Mouse (Mus musculus) kidney, embryonic 15.5 days (tissue): ENCODE measurements around the gene 4930539E08Rik. TPM values are rescaled to one million over a fixed set of nuclear protein-coding genes. Genes with fewer than 3 reads are reported as not detected.

Experiments used
- ATAC-seq: fragments of 200-750 bp; cut with Nextera tagmentation; replicated peaks from 2 replicates; pipeline ENCODE4 v1.8.0; 2017; ENCODE audit warnings: moderate TSS enrichment; ENCODE audit not compliant: low FRiP score
- H3K27ac ChIP-seq: fragments of 300-500 bp; sonication (generic); 2 replicates; pipeline ENCODE4 v1.5.1; 2015; ENCODE audit warnings: mild to moderate bottlenecking, inconsistent platforms
- H3K27me3 ChIP-seq: fragments of 300-500 bp; sonication (generic); 2 replicates; pipeline ENCODE4 v1.6.1; 2015; ENCODE audit warnings: inconsistent platforms
- H3K36me3 ChIP-seq: fragments of 300-500 bp; sonication (generic); 2 replicates; pipeline ENCODE4 v1.6.1; 2015; ENCODE audit warnings: inconsistent platforms
- H3K4me1 ChIP-seq: fragments of 300-500 bp; sonication (generic); 2 replicates; pipeline ENCODE4 v1.6.1; 2015; ENCODE audit warnings: inconsistent platforms
- H3K4me2 ChIP-seq: fragments of 300-500 bp; sonication (generic); 2 replicates; pipeline ENCODE4 v1.6.1; 2015; ENCODE audit warnings: moderate library complexity, mild to moderate bottlenecking, inconsistent platforms
- H3K4me3 ChIP-seq: fragments of 300-500 bp; sonication (generic); replicated peaks from 2 replicates; pipeline ENCODE4 v1.5.1; 2015; ENCODE audit warnings: mild to moderate bottlenecking, inconsistent platforms
- H3K9ac ChIP-seq: fragments of 300-500 bp; sonication (generic); 2 replicates; pipeline ENCODE4 v1.6.1; 2015; ENCODE audit warnings: mild to moderate bottlenecking, inconsistent platforms
- H3K9me3 ChIP-seq: fragments of 300-500 bp; sonication (generic); replicated peaks from 2 replicates; pipeline ENCODE4 v1.6.1; 2016; ENCODE audit warnings: inconsistent platforms
- WGBS: fragments of 180-500 bp; shearing (Covaris S2); methylation state at CpG from one replicate; pipeline ENCODE4 v1.1.7; 2015; ENCODE audit warnings: mixed read lengths; 5-methylcytosine and 5-hydroxymethylcytosine counted together
- polyA plus RNA-seq: library from polyadenylated mRNA; unstranded; fragments of >200 nt; fragmentation: Nextera tagmentation; extraction: Ambion mirVana; gene quantifications from 2 replicates; pipeline ENCODE4 v1.2.1, GENCODE M21; 2015

The 4930539E08Rik gene
- polyA plus RNA-seq, 1 experiment from 2014 or later = 0.12 TPM

DNA sequence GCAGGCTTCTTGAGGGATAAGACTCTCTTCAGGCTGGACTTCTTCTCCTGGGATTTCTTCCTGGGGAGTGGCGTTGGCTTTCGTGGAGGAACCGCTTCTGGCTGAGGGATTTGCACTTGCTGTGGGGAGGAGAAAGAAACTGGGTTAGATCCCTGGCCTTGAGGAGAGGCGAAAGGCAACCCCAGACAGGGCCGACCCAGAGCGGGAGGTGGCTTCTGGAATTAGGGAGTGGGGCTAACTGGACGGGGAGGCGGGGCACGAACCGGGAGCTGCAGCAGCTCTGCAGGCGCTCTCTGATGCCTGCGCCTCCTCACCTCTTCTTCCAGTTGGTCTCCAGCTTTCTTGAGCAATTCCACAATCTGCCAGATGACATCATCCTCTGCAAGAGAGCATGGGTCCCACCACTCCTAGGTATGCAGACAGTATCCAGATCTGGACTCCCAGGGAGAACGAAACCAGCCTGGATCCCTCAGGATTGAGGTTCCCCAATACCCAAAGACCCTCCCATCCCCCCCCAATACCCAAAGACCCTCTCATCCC, 9.7 kb downstream of the 4930539E08Rik start:
- Histone ChIP-seq H3K36me3 (no peaks in the 10 kb centered on the region), H3K27me3 (peaks cover 10% of the 10 kb centered on the region; the same call in 1 of the 2 replicates), H3K4me2 (no peak overlapping the region), H3K9me3 (no peaks in the 10 kb centered on the region; the same call in 1 of the 2 replicates), H3K4me3 (no peak overlapping the region), H3K4me1 (peaks cover 21% of the 10 kb centered on the region), H3K27ac (no peak overlapping the region), H3K9ac (no peak overlapping the region)
- WGBS = 76% methylated on average over 13 of the region's 13 CpGs
- ATAC-seq = no peak

DNA sequence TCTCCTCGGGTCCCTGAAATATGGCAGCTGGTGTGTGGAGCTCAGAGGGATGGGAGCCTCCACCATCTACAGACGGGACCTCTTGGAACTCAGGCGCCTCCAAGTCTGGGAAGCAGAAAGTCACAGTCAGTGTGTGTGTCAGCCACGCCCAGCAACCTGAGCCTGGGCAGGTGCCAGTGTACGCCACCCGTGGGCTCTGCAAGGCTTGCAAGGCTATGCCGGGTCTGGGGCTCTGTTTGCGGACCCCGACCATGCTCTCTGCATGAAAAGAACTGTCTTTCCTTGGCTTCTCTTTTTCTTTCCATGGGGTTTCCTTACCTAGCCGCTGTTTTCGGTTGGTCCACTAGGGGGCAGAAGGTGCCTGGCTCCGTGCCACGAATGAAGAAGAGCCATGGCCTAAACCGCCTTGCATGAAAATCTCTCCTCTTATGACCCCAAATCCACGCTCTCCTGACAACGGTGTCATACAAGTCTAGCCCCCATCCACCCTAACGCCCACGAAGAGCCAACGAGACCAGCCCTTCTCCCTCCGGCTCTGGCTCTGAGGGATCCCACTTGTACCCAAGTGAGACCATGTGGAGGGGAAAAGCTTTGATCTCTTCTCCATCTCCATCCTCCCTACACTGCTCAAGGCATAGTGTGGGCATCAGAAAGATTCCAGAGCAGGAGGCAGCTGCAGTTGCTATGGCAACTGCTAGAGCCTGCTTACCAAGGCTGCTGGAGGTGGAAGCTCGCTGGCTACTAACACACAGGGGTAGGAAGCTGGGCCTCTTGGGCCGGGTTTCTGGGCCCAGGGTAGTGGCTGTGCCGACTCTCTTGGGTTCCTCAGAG, 10.4 kb downstream of the 4930539E08Rik start:
- no peaks in the 10 kb centered on the region for H3K36me3 ChIP-seq
- WGBS = 34% methylated on average over 23 of the region's 23 CpGs
- peaks cover 10% of the 10 kb centered on the region; the same call in 1 of the 2 replicates for H3K27me3 ChIP-seq
- H3K9ac ChIP-seq = no peak overlapping the region
- H3K27ac ChIP-seq = no peak overlapping the region
- 0 out of 2 replicates have a peak, but pooled peaks have one; percentile 46 for ATAC-seq
- H3K4me2 ChIP-seq = no peak overlapping the region
- no peak overlapping the region for H3K4me3 ChIP-seq
- peaks cover 16% of the 10 kb centered on the region for H3K4me1 ChIP-seq
- no peaks in the 10 kb centered on the region; the same call in 1 of the 2 replicates for H3K9me3 ChIP-seq

DNA sequence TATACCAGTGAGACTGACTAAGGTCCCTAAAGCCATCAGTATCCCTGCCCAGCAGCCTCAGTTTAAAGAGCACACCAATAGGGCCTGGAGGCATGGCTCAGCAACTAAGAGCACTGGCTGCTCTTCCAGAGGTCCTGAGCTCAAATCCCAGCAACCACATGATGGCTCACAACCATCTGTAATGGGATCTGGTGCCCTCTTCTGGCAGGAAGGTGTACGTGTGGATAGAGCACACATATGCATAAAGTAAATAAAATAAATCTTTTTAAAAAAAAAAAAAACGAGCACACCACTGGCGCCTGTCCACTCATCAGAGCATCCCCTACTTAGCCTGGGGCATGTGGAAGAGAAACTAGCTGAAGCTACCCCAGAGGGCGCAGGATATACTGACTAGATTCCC, 13.6 kb downstream of the 4930539E08Rik start:
- 0 out of 2 replicates have a peak, but pooled peaks cover 5% of the 10 kb centered on the region for H3K27me3 ChIP-seq
- H3K36me3 ChIP-seq = no peaks in the 10 kb centered on the region
- H3K4me3 ChIP-seq = no peak overlapping the region
- no peak overlapping the region for H3K9ac ChIP-seq
- no peaks in the 10 kb centered on the region; the same call in 1 of the 2 replicates for H3K9me3 ChIP-seq
- ATAC-seq = no peak
- 68% methylated on average over 4 of the region's 4 CpGs for WGBS
- peaks cover 8% of the 10 kb centered on the region; the same call in 1 of the 2 replicates for H3K4me1 ChIP-seq
- no peak overlapping the region for H3K4me2 ChIP-seq
- no peak overlapping the region for H3K27ac ChIP-seq

DNA sequence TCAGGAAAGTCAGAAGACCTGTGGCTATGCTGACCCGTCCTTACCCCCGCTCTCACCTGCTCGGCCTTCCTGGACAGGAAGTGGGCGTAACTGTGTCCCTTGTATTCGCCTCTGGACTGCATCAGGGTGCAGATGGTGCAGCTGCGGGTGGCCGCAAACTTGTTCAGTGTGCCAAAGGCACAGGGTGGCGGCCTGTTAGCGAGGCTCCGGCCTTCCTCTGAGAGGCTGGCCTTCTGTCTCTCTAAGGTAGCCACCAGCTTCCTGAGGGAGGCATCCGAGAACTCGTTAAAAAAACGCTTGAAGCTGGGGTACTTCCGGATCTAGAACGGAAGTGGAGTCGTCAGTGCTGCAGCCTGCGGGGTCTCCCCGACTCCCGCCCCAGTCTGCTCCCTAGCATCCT, 15.7 kb downstream of the 4930539E08Rik start:
- no peak for ATAC-seq
- no peaks in the 10 kb centered on the region for H3K36me3 ChIP-seq

DNA sequence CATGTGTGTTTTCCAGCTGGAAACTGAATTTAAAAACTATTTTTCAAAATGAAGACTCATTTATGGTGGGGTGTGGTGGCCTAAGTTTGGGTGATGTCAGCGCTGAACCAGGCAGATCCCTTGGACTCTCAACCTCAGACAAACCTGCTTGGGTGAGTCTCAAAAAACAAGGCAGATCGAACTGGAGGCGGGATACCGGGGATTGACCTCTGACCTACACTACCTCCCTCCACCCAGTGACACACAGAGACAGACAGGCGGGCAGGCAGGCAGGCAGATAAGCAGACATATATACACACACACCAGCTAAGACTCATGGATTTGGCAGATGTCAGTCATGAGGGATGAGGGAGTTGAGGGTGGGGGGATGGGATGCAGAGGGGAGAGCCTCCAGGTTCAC, 16.9 kb downstream of the 4930539E08Rik start:
- H3K9ac ChIP-seq = no peak overlapping the region
- no peak for ATAC-seq
- no peak overlapping the region for H3K4me2 ChIP-seq
- H3K4me1 ChIP-seq = no peaks in the 10 kb centered on the region
- H3K4me3 ChIP-seq = no peak overlapping the region
- H3K27me3 ChIP-seq = no peaks in the 10 kb centered on the region
- 78% methylated on average over 5 of the region's 5 CpGs for WGBS
- no peak overlapping the region for H3K27ac ChIP-seq
- H3K9me3 ChIP-seq = no peaks in the 10 kb centered on the region; the same call in 1 of the 2 replicates
- H3K36me3 ChIP-seq = no peaks in the 10 kb centered on the region

More for the DNA sequence above, 15.7 kb downstream of the 4930539E08Rik start:
- H3K27ac ChIP-seq = no peak overlapping the region
- no peaks in the 10 kb centered on the region for H3K27me3 ChIP-seq
- H3K4me1 ChIP-seq = no peaks in the 10 kb centered on the region
- WGBS = 69% methylated on average over 19 of the region's 19 CpGs
- H3K9ac ChIP-seq = no peak overlapping the region
- no peak overlapping the region for H3K4me3 ChIP-seq
- no peaks in the 10 kb centered on the region; the same call in 1 of the 2 replicates for H3K9me3 ChIP-seq
- no peak overlapping the region for H3K4me2 ChIP-seq

DNA sequence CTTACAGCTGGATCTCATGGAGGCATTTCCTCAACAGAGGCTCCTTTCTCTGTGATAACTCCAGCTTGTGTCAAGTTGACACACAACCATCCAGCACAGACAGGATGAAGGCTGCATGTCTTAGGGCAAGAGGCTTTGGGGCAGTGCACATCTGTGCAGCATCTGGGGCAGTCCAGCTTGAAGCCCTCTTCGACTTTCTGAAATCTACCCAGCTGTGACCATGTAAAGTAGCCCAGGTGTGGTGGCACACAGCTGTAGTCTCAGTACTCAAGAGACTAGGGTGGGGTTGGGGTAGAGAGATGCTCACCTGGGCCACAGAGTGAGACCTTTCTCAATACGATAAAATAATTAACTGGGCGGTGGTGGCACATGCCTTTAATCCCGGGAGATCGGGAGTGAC, 17.3 kb downstream of the 4930539E08Rik start:
- 89% methylated on average over 5 of the region's 5 CpGs for WGBS

DNA sequence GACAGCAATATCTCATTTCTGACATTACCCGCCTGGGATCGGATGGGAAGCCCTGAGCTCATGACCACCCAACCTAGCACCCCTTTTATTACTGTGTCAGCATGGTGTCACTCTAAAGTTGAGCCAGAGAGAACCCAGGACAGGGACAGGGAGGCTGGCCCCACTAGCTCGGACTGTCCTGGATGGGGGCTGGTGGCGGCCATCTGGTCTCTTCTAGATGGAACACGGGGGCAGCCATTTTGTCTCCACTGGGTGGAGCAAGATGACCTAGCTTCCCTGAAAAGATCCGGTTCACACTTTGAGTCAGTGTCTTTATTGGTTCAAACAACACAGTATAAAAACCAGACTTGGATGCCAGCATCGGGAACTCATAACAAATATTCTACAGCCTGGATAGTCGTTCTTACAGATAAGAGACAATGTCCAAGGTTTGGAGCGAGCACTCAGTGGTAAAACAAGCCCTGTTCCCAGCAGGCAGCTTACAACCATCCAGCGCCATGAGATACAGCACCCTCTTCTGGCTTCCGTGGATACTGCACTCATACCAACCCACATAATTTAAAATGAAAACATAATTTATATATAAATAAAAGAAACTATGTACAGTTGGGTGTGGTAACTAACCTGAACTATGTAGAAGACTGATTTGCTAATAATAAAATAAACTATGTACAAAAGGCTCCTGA, 18.9 kb downstream of the 4930539E08Rik start:
- Histone ChIP-seq H3K27me3 (no peaks in the 10 kb centered on the region), H3K4me1 (no peaks in the 10 kb centered on the region), H3K4me2 (no peak overlapping the region), H3K36me3 (no peaks in the 10 kb centered on the region), H3K27ac (no peak overlapping the region), H3K4me3 (no peak overlapping the region), H3K9ac (no peak overlapping the region), H3K9me3 (no peaks in the 10 kb centered on the region)
- 93% methylated on average over 11 of the region's 11 CpGs for WGBS
- no peak for ATAC-seq

More for the DNA sequence above, 17.3 kb downstream of the 4930539E08Rik start:
- no peak overlapping the region for H3K4me3 ChIP-seq
- no peak overlapping the region for H3K27ac ChIP-seq
- no peaks in the 10 kb centered on the region; the same call in 1 of the 2 replicates for H3K9me3 ChIP-seq
- ATAC-seq = no peak
- H3K4me1 ChIP-seq = no peaks in the 10 kb centered on the region
- H3K27me3 ChIP-seq = no peaks in the 10 kb centered on the region
- H3K36me3 ChIP-seq = no peaks in the 10 kb centered on the region
- no peak overlapping the region for H3K9ac ChIP-seq
- H3K4me2 ChIP-seq = no peak overlapping the region

DNA sequence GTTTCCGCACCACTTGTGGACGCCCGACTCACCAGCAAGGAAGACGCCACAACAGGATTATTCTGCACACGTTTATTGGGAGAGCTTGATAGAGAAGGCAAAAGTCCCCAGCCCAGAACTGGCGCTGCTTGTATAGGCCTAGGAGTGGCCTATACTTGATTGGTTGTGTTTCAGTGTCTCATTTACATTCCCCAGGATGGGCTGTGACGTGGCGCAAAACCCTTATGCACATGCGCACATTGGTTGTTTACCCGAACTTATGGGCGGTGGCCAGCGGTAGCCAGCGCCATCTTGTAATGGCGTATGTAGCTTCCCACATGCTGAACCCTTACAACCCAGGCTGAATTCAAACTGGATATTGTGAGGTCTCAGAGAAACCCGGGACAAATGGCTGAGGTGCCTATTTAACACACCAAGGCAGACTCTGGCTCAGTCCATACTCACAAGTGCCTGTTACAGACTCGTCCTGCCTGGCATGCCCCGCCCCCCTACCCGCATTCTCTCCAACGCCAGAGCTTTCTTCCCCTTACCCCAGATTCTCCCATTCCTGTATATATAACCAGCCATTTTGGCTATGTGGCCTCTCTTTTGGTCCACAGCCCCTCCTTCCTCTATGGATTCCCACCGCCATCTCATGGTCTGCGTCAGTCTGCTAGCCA, 19.8 kb downstream of the 4930539E08Rik start:
- Histone ChIP-seq H3K9ac (no peak overlapping the region), H3K36me3 (no peaks in the 10 kb centered on the region), H3K4me3 (no peak overlapping the region), H3K4me2 (no peak overlapping the region), H3K27me3 (no peaks in the 10 kb centered on the region), H3K27ac (no peak overlapping the region), H3K9me3 (no peaks in the 10 kb centered on the region), H3K4me1 (no peaks in the 10 kb centered on the region)
- no peak for ATAC-seq
- WGBS = 95% methylated on average over 21 of the region's 21 CpGs

DNA sequence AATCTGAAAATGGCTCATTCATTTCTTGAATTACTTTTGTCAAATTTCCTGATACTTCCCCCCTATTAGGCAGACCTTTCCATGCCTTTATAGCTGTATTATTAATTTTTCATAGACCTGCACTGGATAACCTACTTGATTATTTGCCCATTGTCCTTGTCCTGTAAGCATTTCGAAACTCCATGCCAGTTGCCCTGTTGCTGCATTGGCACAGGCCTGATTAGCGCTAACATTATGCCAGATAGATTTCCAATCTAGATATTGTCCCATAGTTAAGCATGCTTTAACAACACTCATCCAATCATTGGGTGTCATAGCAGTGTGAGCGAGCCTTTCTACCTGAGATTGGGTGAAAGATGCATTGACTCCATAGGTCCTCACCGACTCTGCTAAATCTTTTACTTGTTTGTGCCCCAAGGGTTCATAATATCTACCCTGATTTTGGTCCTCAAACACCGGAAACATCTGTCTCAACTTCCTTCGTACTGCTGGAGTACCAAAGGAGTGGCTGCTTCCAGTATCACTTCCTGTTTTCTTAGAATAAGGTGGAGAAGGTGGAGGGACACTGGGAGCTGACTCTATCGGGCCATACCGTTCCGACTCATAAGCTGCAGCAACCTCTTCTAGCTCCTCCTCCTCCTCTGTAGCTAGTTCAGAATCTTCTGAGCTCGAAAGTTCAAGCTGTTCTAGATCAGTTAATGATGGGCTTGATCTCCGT, 20.9 kb downstream of the 4930539E08Rik start:
- H3K9ac ChIP-seq = no peak overlapping the region
- 79% methylated on average over 11 of the region's 11 CpGs for WGBS
- H3K4me3 ChIP-seq = no peak overlapping the region
- H3K9me3 ChIP-seq = 0 out of 2 replicates have a peak, but pooled peaks cover 3% of the 10 kb centered on the region
- no peaks in the 10 kb centered on the region for H3K27me3 ChIP-seq
- no peaks in the 10 kb centered on the region for H3K36me3 ChIP-seq
- ATAC-seq = no peak
- no peak overlapping the region for H3K4me2 ChIP-seq
- H3K4me1 ChIP-seq = no peaks in the 10 kb centered on the region
- H3K27ac ChIP-seq = no peak overlapping the region

DNA sequence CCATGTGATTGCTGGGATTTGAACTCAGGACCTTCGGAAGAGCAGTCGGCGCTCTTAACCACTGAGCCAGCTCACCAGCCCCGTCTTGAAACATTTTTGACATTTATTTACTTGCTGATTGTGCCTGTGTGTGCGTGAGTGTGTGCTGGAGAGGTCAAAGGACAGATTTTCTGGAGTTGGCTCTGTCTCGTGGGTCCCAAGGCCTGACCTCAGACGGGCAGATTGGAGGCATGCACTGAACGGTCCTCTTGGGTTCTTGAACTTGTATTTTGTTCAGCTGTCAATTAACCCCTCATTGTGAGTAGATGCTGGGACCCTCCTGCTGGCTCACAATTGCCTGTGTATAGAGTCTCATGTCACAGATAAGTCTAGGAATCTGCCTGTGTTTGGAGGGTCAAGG, 28.9 kb downstream of the 4930539E08Rik start:
- H3K27me3 ChIP-seq = peaks cover 4% of the 10 kb centered on the region; the same call in 1 of the 2 replicates
- H3K27ac ChIP-seq = no peak overlapping the region
- 81% methylated on average over 8 of the region's 8 CpGs for WGBS
- no peak overlapping the region for H3K4me2 ChIP-seq
- no peaks in the 10 kb centered on the region for H3K36me3 ChIP-seq
- peaks cover 5% of the 10 kb centered on the region for H3K4me1 ChIP-seq
- no peak overlapping the region for H3K4me3 ChIP-seq
- no peak overlapping the region for H3K9ac ChIP-seq
- ATAC-seq = no peak
- H3K9me3 ChIP-seq = peaks cover 13% of the 10 kb centered on the region

DNA sequence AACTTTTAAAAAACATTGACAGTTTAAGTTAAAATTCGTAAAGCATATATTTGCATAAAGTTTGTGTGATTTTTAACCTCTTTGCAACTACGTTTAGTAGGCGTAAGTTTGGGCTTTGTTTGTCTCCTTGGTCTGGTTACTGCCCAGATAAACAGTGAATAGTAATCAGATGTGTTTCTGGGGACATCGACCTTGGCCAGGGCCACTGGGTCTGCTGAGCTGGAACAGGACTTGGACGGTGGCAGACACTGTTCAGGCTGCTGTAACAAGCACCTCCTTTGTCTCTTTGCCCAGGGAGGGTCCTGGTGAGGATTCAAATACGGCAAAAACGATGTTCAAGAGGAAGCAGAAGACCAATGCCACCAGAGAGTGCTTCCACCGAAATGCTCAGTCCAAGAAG, 29.9 kb downstream of the 4930539E08Rik start:
- Histone ChIP-seq H3K4me1 (peaks cover 6% of the 10 kb centered on the region), H3K36me3 (no peaks in the 10 kb centered on the region), H3K4me2 (no peak overlapping the region), H3K27ac (no peak overlapping the region), H3K9ac (no peak overlapping the region), H3K27me3 (peaks cover 13% of the 10 kb centered on the region), H3K9me3 (peaks cover 13% of the 10 kb centered on the region), H3K4me3 (no peak overlapping the region)
- ATAC-seq = no peak
- WGBS = 88% methylated on average over 8 of the region's 8 CpGs
